Mouse (Mus musculus): ENCODE measurements at regions not wholly inside any gene's neighbourhood (a gene's known extent, or its start where the extent isn't known, plus 50 kb on each side); places are given as distances from the start of the nearest gene placed in this dataset.
A peak's percentile ranks its signal among the peaks of the same experiment; 100 is the strongest.

- TF ChIP-seq TCF12 (IDR thresholded peaks at IDR 0.05; ENCODE audit: low read depth, low read length), result no peak; the same call in 1 of the 2 replicates
- TF ChIP-seq ZKSCAN1 (IDR thresholded peaks at IDR 0.05; ENCODE audit: low read depth, low read length), result no peak
- TF ChIP-seq MXI1 (IDR thresholded peaks at IDR 0.05; ENCODE audit: low read depth, low read length), result peak; percentile 45; the same call in 1 of the 2 replicates
Measured at GRCm38 (mm10) chr3:21268429-21269129, 807.9 kb upstream of the Tbl1xr1 start (continued).

DNA sequence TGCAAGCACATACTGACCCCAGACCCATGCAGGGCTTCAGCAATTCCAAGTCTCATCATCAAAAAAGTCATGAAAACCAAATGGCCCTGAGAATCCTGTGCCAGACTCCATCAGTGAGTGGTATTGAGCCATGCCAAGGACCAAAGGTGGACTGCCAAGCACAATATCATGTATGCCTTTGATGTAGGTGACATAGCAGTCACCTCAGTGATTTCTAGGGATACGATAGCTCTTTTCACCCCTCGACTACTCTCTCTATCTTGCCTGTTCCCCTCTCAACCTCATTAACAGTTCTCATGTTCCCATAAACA lies 807.4 kb upstream of the Tbl1xr1 start:
- no peaks in the 10 kb centered on the region for H3K9me3 ChIP-seq (replicated peaks; ENCODE audit: insufficient read depth, low read length)
- no peak for TF ChIP-seq UBTF (IDR thresholded peaks at IDR 0.05; ENCODE audit: borderline replicate concordance, insufficient read depth, low read depth, low read length)
- TF ChIP-seq NRF1 (IDR thresholded peaks at IDR 0.05; ENCODE audit: insufficient read depth, low read depth, low read length, poor library complexity, severe bottlenecking), result no peak
- no peak for TF ChIP-seq SMC3 (IDR thresholded peaks at IDR 0.05; ENCODE audit: low read depth, low read length)
- DNase-seq (ENCODE audit: low read depth, low spot score), result no peak
- H3K9ac ChIP-seq (ENCODE audit: control insufficient read depth, low read depth, low read length, poor library complexity, severe bottlenecking), result no peak overlapping the region
- H3K79me2 ChIP-seq (ENCODE audit: control insufficient read depth, insufficient read depth, low read length, poor library complexity), result no peaks in the 10 kb centered on the region
- H3K4me1 ChIP-seq (ENCODE audit: control insufficient read depth in 1 of 2, insufficient read depth in 2 of 2, low read length in 2 of 2), result peaks cover 12 to 16% of the 10 kb centered on the region in 2 experiments
- H3K27me3 ChIP-seq (ENCODE audit: control insufficient read depth in 1 of 2, insufficient read depth in 2 of 2, low read length in 2 of 2), result no peaks in the 10 kb centered on the region
- peaks cover 0 to 19% of the 10 kb centered on the region in 2 experiments; a peak in 2 of 4 replicates for H3K36me3 ChIP-seq (ENCODE audit: control insufficient read depth in 1 of 2, insufficient read depth in 2 of 2, low read length in 2 of 2)
- H3K4me3 ChIP-seq (ENCODE audit: control insufficient read depth in 1 of 2, insufficient read depth in 1 of 2, low read depth in 2 of 2, low read length in 2 of 2), result no peak overlapping the region
- H3K27ac ChIP-seq (ENCODE audit: control insufficient read depth, low read depth, low read length), result peak overlapping the region; percentile 77; the same call in 1 of the 2 replicates

GRCm38 (mm10) chr3:21270788-21271187 lies 805.7 kb upstream of the Tbl1xr1 start:
- Histone ChIP-seq H3K79me2 (ENCODE audit: control insufficient read depth, insufficient read depth, low read length, poor library complexity) (no peaks in the 10 kb centered on the region), H3K9me3 (replicated peaks; ENCODE audit: insufficient read depth, low read length) (no peaks in the 10 kb centered on the region), H3K36me3 (ENCODE audit: control insufficient read depth in 1 of 2, insufficient read depth in 2 of 2, low read length in 2 of 2) (peaks cover 0 to 14% of the 10 kb centered on the region in 2 experiments; a peak in 2 of 4 replicates), H3K4me3 (ENCODE audit: control insufficient read depth in 1 of 2, insufficient read depth in 1 of 2, low read depth in 2 of 2, low read length in 2 of 2) (no peak overlapping the region), H3K4me1 (ENCODE audit: control insufficient read depth in 1 of 2, insufficient read depth in 2 of 2, low read length in 2 of 2) (peaks cover 10 to 12% of the 10 kb centered on the region in 2 experiments), H3K9ac (ENCODE audit: control insufficient read depth, low read depth, low read length, poor library complexity, severe bottlenecking) (no peak overlapping the region), H3K27ac (ENCODE audit: control insufficient read depth, low read depth, low read length) (no peak overlapping the region), H3K27me3 (ENCODE audit: control insufficient read depth in 1 of 2, insufficient read depth in 2 of 2, low read length in 2 of 2) (no peaks in the 10 kb centered on the region)
- no peak for TF ChIP-seq NELFE (IDR thresholded peaks at IDR 0.05; ENCODE audit: low read depth, low read length)
- TF ChIP-seq ELF1 (IDR thresholded peaks at IDR 0.05; ENCODE audit: low read depth, low read length), result no peak
- DNase-seq (ENCODE audit: low read depth, low spot score), result no peak

DNA sequence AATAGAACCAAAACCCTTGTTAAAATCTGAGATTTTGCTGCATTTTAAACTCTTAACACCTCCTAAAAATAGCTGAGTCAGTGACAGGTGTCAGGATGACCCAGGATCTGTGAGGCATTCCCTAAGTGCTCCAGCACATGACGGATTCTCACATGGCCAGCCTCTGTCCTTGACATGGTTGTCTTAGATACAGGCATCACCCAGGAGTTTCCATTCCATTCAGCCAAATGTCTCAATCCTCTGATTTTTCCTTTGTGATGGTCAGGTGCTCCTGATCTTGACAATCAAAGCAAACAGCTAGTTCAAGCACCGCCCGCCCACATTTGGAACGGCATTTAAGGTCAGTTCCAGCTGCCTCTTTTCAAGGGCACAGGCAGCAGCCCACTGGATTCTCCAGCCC lies 804.2 kb upstream of the Tbl1xr1 start:
- H3K9ac ChIP-seq (ENCODE audit: control insufficient read depth, low read depth, low read length, poor library complexity, severe bottlenecking), result no peak overlapping the region
- H3K9me3 ChIP-seq (replicated peaks; ENCODE audit: insufficient read depth, low read length), result no peaks in the 10 kb centered on the region
- peaks cover 2 to 9% of the 10 kb centered on the region in 2 experiments; a peak in 3 of 4 replicates for H3K4me1 ChIP-seq (ENCODE audit: control insufficient read depth in 1 of 2, insufficient read depth in 2 of 2, low read length in 2 of 2)
- DNase-seq (ENCODE audit: low read depth, low spot score), result no peak
- no peaks in the 10 kb centered on the region for H3K79me2 ChIP-seq (ENCODE audit: control insufficient read depth, insufficient read depth, low read length, poor library complexity)
- H3K36me3 ChIP-seq (ENCODE audit: control insufficient read depth in 1 of 2, insufficient read depth in 2 of 2, low read length in 2 of 2), result peaks cover 0 to 7% of the 10 kb centered on the region in 2 experiments; a peak in 2 of 4 replicates
- no peak for TF ChIP-seq USF2 (IDR thresholded peaks at IDR 0.05; ENCODE audit: borderline replicate concordance in 1 of 2, insufficient read depth in 1 of 2, low read depth in 1 of 2, low read length in 2 of 2)
- no peak for TF ChIP-seq ZMIZ1 (IDR thresholded peaks at IDR 0.05; ENCODE audit: low read depth, low read length)
- no peak for TF ChIP-seq MXI1 (IDR thresholded peaks at IDR 0.05; ENCODE audit: low read depth, low read length)
- TF ChIP-seq ZKSCAN1 (IDR thresholded peaks at IDR 0.05; ENCODE audit: low read depth, low read length), result no peak
- TF ChIP-seq CTCF (IDR thresholded peaks at IDR 0.05 in 2 of 3, conservative IDR thresholded peaks at IDR 0.05 in 1 of 3; ENCODE audit: control insufficient read depth in 1 of 3, insufficient read depth in 1 of 3, low read depth in 2 of 3, low read length in 3 of 3, poor library complexity in 1 of 3, severe bottlenecking in 1 of 3), result no peak
- no peak for TF ChIP-seq GABPA (IDR thresholded peaks at IDR 0.05; ENCODE audit: low read depth, low read length)
- TF ChIP-seq NRF1 (IDR thresholded peaks at IDR 0.05; ENCODE audit: insufficient read depth, low read depth, low read length, poor library complexity, severe bottlenecking), result no peak
- TF ChIP-seq MYC (IDR thresholded peaks at IDR 0.05; ENCODE audit: low read depth, low read length), result no peak
- no peak for TF ChIP-seq RAD21 (IDR thresholded peaks at IDR 0.05; ENCODE audit: low read depth, low read length)
- no peak for TF ChIP-seq TCF12 (IDR thresholded peaks at IDR 0.05; ENCODE audit: low read depth, low read length)
- TF ChIP-seq BHLHE40 (IDR thresholded peaks at IDR 0.05; ENCODE audit: borderline replicate concordance, low read depth, low read length), result no peak
- no peak for TF ChIP-seq POLR2AphosphoS5 (IDR thresholded peaks at IDR 0.05; ENCODE audit: borderline replicate concordance, low read depth, low read length)
- no peak for TF ChIP-seq GATA1 (IDR thresholded peaks at IDR 0.05; ENCODE audit: low read depth, low read length)
- no peak for TF ChIP-seq ETS1 (IDR thresholded peaks at IDR 0.05; ENCODE audit: low read depth, low read length)
- no peak for TF ChIP-seq TAL1 (IDR thresholded peaks at IDR 0.05; ENCODE audit: low read length)
- H3K27me3 ChIP-seq (ENCODE audit: control insufficient read depth in 1 of 2, insufficient read depth in 2 of 2, low read length in 2 of 2), result no peaks in the 10 kb centered on the region
- no peak overlapping the region for H3K27ac ChIP-seq (ENCODE audit: control insufficient read depth, low read depth, low read length)
- H3K4me3 ChIP-seq (ENCODE audit: control insufficient read depth in 1 of 2, insufficient read depth in 1 of 2, low read depth in 2 of 2, low read length in 2 of 2), result no peak overlapping the region

Measured in MEL (cell line).